Mouse (Mus musculus) neural tube, embryonic 14.5 days (tissue): ENCODE measurements around the gene Fam110a. TPM values are rescaled to one million over a fixed set of nuclear protein-coding genes. Genes with fewer than 3 reads are reported as not detected.
"Not testable (repeated sequence)": the region's sequence is repeated elsewhere in the genome, so short reads cannot be mapped to it uniquely, and the experiment has no call there.

Experiments
- ATAC-seq: fragments of 200-750 bp; cut with Nextera tagmentation; 2 replicates; pipeline ENCODE4 v1.8.0; 2017; ENCODE audit warnings: low read depth, mild to moderate bottlenecking, moderate TSS enrichment, moderate library complexity
- H3K27ac ChIP-seq: fragments of 300-500 bp; sonication (generic); 2 replicates; pipeline ENCODE4 v1.5.1; 2014; ENCODE audit warnings: low read depth, mild to moderate bottlenecking, control low read depth, low read length, moderate library complexity, mixed read lengths
- H3K27me3 ChIP-seq: fragments of 300-500 bp; sonication (generic); 2 replicates; pipeline ENCODE4 v1.6.1; 2014; ENCODE audit warnings: low read length; ENCODE audit not compliant: control insufficient read depth, insufficient read depth
- H3K36me3 ChIP-seq: fragments of 300-500 bp; sonication (generic); 2 replicates; pipeline ENCODE4 v1.6.1; 2014; ENCODE audit warnings: low read length, mixed read lengths; ENCODE audit not compliant: control insufficient read depth, insufficient read depth
- H3K4me1 ChIP-seq: fragments of 300-500 bp; sonication (generic); 2 replicates; pipeline ENCODE4 v1.6.1; 2014; ENCODE audit warnings: low read length; ENCODE audit not compliant: control insufficient read depth, insufficient read depth
- H3K4me2 ChIP-seq: fragments of 300-500 bp; sonication (generic); 2 replicates; pipeline ENCODE4 v1.6.1; 2014; ENCODE audit warnings: mild to moderate bottlenecking, low read depth, low read length, control low read depth
- H3K4me3 ChIP-seq: fragments of 300-500 bp; sonication (generic); 2 replicates; pipeline ENCODE4 v1.5.1; 2014; ENCODE audit warnings: low read depth, low read length, control low read depth, mixed read lengths
- H3K9ac ChIP-seq: fragments of 300-500 bp; sonication (generic); replicated peaks from 2 replicates; pipeline ENCODE4 v1.6.1; 2014; ENCODE audit warnings: low read depth, mild to moderate bottlenecking, control low read depth, low read length, mixed read lengths
- H3K9me3 ChIP-seq: fragments of 300-500 bp; sonication (generic); 2 replicates; pipeline ENCODE4 v1.6.1; 2016; ENCODE audit warnings: low read length; ENCODE audit not compliant: control insufficient read depth
- WGBS: fragments of 180-500 bp; shearing (Covaris S2); extraction: QIAGEN DNeasy Blood & Tissue Kit; methylation state at CpG from one replicate; pipeline ENCODE4 v1.1.7; 2014; 5-methylcytosine and 5-hydroxymethylcytosine counted together
- polyA plus RNA-seq: library from polyadenylated mRNA; unstranded; fragments of >200 nt; fragmentation: Nextera tagmentation; extraction: Ambion mirVana; gene quantifications from 2 replicates; pipeline ENCODE4 v1.2.1, GENCODE M21; 2014

The Fam110a gene
- polyA plus RNA-seq, 1 experiment from 2014 or later = 36.6 TPM

DNA sequence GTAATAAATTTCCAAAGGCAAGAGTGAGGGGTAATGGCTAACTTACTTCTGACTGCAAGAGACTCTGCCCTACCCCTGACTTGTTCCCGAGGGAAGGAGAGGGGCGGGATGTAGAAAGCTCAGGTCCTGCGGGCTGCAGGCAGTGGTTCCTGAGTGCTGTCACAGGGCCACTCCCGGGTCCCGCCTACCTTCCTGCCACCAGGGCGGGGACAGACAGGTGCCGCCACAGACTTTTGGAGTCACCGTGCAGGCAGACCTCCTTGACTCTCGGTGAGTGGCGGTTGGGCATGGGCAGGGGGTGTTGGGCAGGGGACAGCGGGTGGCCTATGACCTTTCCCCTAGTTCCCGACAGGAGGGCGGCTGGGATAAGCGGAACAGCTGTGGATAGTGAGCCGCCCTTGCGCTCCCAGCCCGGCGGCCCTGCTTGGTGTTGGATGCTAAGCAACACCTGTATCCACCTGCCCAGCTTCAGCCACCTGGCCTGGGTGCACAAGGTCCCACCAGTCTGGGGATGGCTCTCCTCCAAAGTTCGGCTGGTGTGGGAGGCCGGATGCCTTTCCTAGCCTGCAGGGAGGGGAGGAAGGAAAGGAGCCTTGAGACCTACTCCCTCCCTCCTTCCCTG is 19.8 kb upstream of the Fam110a start:
- no peak for ATAC-seq
- Histone ChIP-seq H3K27me3 (peaks cover 16% of the 10 kb centered on the region), H3K27ac (no peak overlapping the region), H3K9ac (no peak overlapping the region), H3K9me3 (no peaks in the 10 kb centered on the region), H3K4me1 (no peaks in the 10 kb centered on the region), H3K4me2 (no peak overlapping the region), H3K4me3 (no peak overlapping the region), H3K36me3 (no peaks in the 10 kb centered on the region)
- 10% methylated on average over 20 of the region's 20 CpGs for WGBS

DNA sequence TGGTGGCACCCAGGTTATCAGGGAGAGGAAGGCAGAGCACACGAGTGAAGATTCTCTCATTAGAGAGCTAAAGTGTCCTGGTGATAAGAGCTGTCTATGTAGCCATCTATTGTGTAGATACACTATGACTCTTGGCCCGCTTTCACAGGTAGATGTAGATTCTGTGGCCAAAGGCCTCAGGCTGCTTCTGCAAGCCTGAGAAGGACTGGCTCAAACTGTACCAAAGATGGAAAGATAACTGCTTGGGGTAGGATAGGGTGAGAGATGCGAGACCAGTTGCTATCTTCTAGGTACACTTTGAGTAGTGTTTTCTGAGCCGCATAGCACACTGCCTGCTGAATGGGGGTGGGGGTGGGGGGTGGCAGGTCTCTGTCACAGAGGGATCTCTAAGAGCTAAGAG is 18.9 kb upstream of the Fam110a start:
- no peak overlapping the region for H3K27ac ChIP-seq
- H3K9ac ChIP-seq = no peak overlapping the region
- H3K4me2 ChIP-seq = no peak overlapping the region
- no peaks in the 10 kb centered on the region for H3K9me3 ChIP-seq
- no peak overlapping the region for H3K4me3 ChIP-seq
- peaks cover 4% of the 10 kb centered on the region; the same call in 1 of the 2 replicates for H3K4me1 ChIP-seq
- 78% methylated on average over 4 of the region's 4 CpGs for WGBS
- H3K27me3 ChIP-seq = peaks cover 16% of the 10 kb centered on the region
- ATAC-seq = no peak
- H3K36me3 ChIP-seq = no peaks in the 10 kb centered on the region

DNA sequence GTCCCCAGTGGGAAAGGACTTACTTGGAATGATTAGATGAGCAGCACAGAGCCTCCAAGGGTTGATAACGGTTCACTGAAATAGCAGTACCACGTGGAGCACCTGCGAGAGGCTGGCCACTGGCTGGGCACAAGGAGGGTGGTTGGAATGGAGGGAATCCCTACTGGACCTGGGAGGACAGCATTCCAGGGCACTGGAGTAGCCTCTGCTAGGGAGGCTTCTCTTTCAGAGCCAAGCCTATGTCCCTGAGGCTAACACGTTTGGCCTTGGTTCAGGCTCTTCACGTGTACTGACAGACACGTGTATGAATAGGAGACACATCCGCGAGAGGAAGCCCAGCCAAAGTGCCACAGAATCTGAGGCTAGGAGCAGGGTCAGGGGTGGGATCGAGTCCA is 18.5 kb upstream of the Fam110a start:
- Histone ChIP-seq H3K36me3 (no peaks in the 10 kb centered on the region), H3K27me3 (peaks cover 16% of the 10 kb centered on the region), H3K27ac (no peak overlapping the region), H3K9me3 (no peaks in the 10 kb centered on the region), H3K4me2 (no peak overlapping the region), H3K9ac (no peak overlapping the region), H3K4me1 (peaks cover 4% of the 10 kb centered on the region; the same call in 1 of the 2 replicates), H3K4me3 (no peak overlapping the region)
- WGBS = 70% methylated on average over 9 of the region's 9 CpGs
- no peak for ATAC-seq

DNA sequence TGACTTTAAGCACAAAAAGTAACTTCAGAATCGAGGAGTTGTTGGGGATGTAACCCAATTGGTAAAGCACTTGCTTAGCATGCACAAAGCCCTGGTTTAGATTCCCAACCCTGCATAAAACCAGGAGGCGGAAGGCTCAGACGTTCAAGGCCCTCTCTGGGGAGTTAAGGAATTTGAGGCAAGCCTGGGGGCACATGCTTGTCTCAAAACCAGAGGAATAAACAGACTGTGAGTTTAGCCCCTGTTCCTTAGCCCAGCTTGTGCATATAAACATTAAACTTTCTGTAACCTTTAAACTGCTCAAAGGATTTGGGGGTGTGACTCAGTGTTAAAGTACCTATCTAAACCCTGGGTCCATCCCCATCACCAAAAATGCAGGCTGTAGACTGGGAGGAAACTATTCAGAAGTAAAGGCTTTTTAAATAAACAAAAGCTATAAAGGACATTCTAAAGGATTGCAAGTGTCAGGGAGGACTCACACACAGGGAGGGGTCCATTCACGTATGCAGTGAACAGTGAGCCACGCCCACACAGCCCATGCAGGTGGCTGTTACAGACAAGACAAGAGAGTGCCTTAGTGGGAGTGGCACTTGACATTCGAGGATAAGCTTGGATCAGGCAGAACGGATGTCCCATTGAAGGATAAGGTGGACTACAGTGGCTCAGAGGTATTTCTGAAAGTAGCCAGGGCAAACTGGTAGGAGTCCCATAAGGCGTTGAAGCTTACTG is 17.9 kb upstream of the Fam110a start:
- WGBS = 47% methylated on average over 8 of the region's 8 CpGs
- Histone ChIP-seq H3K27ac (no peak overlapping the region), H3K36me3 (no peaks in the 10 kb centered on the region), H3K27me3 (peaks cover 16% of the 10 kb centered on the region), H3K9ac (no peak overlapping the region), H3K9me3 (no peaks in the 10 kb centered on the region), H3K4me3 (no peak overlapping the region), H3K4me2 (no peak overlapping the region), H3K4me1 (peaks cover 4% of the 10 kb centered on the region; the same call in 1 of the 2 replicates)
- ATAC-seq = no peak

DNA sequence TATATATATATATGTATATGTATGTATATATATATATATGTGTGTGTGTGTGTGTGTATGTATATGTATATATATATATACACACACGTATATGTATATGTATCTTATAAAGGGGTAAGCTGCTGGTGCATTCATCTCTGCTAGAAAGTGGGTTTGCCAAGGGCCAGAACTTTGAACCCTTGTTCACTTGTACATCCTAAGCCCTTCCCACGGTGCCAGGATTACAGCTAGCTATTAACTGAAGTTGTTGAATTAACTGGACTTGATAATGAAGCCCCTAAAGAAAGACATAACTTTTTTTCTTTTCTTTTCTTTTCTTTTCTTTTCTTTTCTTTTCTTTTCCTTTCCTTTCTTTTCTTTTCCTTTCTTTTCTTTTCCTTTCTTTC is 17.2 kb upstream of the Fam110a start:
- H3K27me3 ChIP-seq = peaks cover 16% of the 10 kb centered on the region
- ATAC-seq = not testable (repeated sequence)
- WGBS = 62% methylated on average over 2 of the region's 2 CpGs

DNA sequence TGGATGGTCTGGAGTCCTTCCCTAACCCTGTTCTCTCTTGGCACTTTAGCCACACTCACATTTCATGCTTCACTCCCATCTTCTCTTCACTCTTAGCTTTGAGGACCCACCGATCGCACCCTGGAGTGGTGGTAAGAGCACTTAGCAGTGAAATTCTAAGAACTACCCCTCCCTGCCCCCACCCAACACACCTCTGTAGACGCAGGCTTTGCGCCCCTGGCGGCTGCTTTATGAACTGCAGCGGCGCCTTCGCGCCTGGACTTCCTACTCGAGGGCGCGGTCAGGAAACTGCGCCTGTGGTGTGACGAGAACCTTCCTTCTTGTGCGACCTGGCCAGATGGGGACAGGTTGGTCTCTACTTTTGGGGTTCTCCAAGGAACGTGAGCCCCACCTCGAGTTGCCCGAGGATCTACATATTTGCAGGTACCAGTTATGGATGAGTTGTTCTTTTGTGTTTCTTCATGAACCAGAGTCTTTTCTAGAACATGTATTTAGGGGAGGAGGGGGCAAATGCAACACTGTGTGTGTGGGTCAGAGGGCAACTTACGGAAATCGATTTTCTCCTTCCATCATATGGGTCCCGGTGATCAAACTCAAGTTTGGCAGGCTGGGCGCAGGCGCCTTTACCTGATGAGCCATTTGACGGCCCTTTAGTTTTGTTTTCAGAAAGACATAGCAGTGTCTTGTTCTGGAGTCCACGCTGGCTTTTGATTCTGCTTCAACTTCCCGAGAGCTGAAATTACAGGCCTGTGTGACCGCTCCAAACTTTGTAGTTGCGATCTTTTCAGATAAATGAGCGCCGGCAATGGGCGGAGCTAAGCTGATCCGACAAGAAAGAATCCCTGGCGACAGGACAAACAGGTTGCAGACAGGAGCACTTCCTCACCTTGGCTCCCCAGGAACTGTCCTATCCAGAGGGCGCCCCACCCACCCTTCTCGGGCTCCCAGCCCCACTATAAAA is 16.5 kb upstream of the Fam110a start, which contains the start of gene Slc52a3:
Gene Slc52a3, plus strand, starts transcription at position 283 of the 961 bp plus-strand sequence.
- Histone ChIP-seq H3K36me3 (no peaks in the 10 kb centered on the region), H3K4me2 (peak within 1 kb of the TSS; percentile 14; the same call in 1 of the 2 replicates), H3K4me1 (peaks cover 4% of the 10 kb centered on the region; the same call in 1 of the 2 replicates), H3K4me3 (no peak within 1 kb of the TSS), H3K27me3 (peaks cover 16% of the 10 kb centered on the region), H3K27ac (no peak within 1 kb of the TSS), H3K9me3 (no peaks in the 10 kb centered on the region), H3K9ac (no peak within 1 kb of the TSS)
- WGBS = 7% methylated on average over 35 of the region's 35 CpGs
- peak; percentile 22; the same call in 1 of the 2 replicates for ATAC-seq

More for the DNA sequence above, 17.2 kb upstream of the Fam110a start:
- H3K4me2 ChIP-seq, H3K9ac ChIP-seq, H3K27ac ChIP-seq, H3K4me1 ChIP-seq, H3K4me3 ChIP-seq, H3K36me3 ChIP-seq, H3K9me3 ChIP-seq: not testable (repeated sequence)

DNA sequence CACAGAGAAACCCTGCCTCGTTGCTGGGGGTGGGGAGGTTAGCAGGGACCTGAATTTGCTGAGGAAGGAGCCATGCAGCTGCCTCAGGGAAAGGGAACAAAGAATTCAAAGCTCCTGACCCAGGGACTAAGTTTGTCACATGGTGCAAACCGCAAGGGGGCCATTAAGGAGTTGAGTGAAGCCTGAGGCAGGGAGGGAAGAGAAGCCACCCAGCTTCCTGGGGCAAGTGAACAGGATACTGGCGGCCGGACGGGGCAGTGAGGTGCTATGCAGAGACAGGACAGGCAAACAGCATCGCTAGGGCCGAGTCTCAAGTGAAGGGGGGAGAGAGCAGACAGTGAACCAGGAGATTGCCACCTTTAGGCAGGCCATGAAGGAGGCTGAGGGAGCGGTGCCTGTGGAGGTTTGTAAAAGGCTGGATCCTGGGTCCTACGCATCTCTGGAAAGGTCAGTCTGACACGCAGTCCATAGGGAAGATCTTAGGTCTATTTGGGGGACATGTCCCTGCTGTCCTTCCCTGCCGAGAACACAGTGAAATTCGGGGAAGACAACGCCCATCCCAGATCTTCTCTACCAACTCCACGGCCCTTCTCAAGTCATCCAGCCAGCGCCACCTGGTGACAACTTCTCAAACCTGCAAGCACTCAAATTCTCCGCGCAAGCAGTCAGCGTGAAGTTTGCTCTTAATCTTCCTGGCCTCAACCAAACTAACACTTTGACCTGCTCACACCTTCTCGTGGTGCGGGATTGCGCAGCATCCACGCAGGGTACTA is 14.5 kb upstream of the Fam110a start:
- no peak overlapping the region for H3K27ac ChIP-seq
- H3K4me2 ChIP-seq = peak overlapping the region; percentile 41
- no peaks in the 10 kb centered on the region for H3K36me3 ChIP-seq
- H3K27me3 ChIP-seq = peaks cover 14% of the 10 kb centered on the region; the same call in 1 of the 2 replicates
- no peak overlapping the region for H3K4me3 ChIP-seq
- H3K4me1 ChIP-seq = peaks cover 4% of the 10 kb centered on the region; the same call in 1 of the 2 replicates
- no peaks in the 10 kb centered on the region for H3K9me3 ChIP-seq
- no peak overlapping the region for H3K9ac ChIP-seq
- peak; percentile 42 for ATAC-seq
- WGBS = 4% methylated on average over 22 of the region's 22 CpGs

DNA sequence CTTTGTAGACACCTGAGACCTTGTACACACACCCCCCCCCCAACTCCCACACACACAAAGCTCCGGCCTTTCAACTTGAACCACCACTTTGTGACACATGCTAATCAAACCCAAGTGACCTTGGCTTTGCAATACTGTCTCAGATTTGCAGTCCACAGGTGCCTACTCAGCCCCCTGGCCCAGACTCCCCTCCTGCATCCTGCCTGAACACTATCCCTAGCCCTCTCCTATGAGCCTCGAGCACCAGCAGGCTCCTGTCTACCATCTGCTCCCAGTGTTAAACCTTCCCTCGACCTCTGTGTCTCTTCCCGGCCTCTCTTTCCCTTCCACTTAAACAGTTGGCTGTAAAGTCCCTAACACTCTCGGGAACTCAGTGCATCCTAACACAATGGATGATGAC is 11.4 kb upstream of the Fam110a start:
- no peak overlapping the region for H3K4me3 ChIP-seq
- H3K4me2 ChIP-seq = no peak overlapping the region
- no peak overlapping the region for H3K9ac ChIP-seq
- 18% methylated on average over 5 of the region's 5 CpGs for WGBS
- 0 out of 2 replicates have a peak, but pooled peaks cover 5% of the 10 kb centered on the region for H3K27me3 ChIP-seq
- peaks cover 4% of the 10 kb centered on the region; the same call in 1 of the 2 replicates for H3K4me1 ChIP-seq
- no peaks in the 10 kb centered on the region for H3K36me3 ChIP-seq
- H3K27ac ChIP-seq = no peak overlapping the region; the same call in 1 of the 2 replicates
- H3K9me3 ChIP-seq = no peaks in the 10 kb centered on the region
- ATAC-seq = no peak; the same call in 1 of the 2 replicates
